Mouse (Mus musculus) A20 (cell line): ENCODE results near the gene Ei24.

Experiments used
- DNase-seq: peaks from one replicate; pipeline ENCODE4 v3.0.0-alpha.2; 2011; ENCODE audit warnings: low read depth, low spot score

The Ei24 gene

DNA sequence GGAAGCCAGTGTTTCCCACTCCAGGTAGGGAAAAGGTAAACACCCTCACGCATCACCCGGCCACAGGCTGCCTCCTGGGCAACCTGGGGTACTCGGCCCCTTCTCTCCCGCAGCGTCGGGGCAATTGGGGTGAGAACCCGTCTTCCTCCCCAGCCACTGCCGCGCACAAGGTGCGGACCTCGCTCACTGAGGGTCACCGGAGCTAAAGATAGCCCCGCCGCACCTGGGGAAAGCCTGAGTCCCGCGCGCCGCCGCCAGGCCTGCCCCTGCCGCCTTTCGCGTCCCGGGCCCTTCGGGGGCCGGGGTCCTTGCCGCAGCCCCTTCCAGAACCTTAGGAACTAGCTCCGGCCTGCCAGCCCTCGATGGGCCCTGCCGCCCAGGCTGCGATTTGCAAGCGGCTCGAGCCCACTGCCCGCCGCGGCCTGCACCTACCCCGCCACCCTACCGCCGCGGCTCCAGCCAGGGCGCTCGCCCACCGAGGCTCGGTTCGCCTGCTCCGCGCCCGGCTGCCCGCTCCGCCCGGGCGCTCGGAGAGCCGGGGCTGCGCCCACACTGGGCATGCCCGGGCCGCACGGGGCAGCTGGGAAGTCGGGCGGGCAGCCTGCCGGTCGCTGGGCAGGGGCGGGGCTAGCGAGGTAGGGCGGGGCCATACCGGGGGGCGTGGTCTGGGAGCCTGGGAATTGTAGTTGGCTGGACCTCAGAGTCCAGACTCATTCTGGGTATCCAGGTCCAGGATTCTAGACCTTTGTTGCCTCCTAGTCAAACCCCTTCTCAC, at the start of gene Ei24:
Gene Ei24 (minus strand): TSS at position 613 of the 775 bp plus-strand sequence.
- DNase-seq, result peak; percentile 78

DNA sequence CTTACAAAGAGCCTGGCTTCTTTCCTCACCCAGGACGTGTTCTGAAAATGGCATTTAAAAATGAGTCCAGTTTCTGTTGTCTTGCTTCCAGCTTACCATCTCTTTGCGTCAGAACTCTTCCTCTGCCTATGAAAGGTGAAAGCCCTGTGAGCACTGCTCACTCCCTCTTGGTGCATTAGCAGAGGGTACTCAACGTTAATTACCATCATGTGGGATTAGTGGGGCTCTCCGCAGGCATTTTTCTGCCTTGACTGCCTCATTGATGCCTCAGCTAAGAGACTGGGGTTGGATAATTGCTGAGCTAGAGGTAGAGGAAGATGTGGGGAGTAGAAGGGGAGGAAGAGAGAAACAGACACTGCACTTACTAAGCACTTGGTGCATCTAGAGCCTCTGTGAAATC, 49.2 kb upstream of the Ei24 start:
- DNase-seq, result no peak

GRCm38 (mm10) chr9:36833914-36834313, 36.7 kb upstream of the Ei24 start:
- DNase-seq, result no peak

GRCm38 (mm10) chr9:36833043-36833881, 36.1 kb upstream of the Ei24 start:
- no peak for DNase-seq

DNA sequence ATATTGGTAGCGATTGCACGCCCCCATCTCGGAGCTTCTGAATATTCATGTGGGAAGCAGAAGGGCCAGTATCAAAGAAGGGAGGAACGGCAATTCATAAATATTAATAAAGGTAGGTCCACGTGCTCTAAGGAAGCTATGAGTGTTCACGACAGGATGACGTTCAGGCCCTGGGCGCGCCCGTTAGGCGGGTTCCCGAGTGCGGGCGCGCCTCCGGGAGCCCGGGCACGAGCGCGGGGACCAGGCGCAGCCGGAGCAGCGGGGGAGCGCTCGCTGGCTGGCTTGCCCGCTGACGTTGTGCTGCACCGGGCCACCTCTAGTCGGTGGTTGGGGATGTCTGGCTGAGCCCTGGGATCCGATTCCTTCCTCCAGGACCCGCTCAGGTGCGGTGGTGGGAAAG, 35.3 kb upstream of the Ei24 start:
- no peak for DNase-seq

DNA sequence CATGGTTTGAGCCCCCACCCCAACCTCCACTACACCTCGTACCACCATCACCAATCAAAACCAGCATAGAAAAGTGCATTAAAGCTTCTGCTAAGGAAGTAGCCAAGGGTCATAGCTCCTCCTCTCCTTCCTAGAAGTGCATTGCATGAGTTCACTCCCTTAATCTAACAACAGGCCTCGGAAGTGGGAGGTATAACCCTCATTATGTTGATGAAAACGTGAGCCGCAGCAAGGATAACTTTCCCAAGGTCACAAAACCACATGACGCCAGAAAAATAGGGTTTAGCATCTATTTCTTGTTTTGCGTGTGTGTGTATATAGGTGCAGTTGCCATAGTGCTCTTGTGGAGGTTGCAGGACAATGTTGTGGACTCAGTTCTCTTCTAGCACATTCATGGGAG, 34.2 kb upstream of the Ei24 start:
- no peak for DNase-seq

- DNase-seq, result no peak
These were observed 29.6 kb upstream of the Ei24 start for GRCm38 (mm10) chr9:36826612-36827363.

DNA sequence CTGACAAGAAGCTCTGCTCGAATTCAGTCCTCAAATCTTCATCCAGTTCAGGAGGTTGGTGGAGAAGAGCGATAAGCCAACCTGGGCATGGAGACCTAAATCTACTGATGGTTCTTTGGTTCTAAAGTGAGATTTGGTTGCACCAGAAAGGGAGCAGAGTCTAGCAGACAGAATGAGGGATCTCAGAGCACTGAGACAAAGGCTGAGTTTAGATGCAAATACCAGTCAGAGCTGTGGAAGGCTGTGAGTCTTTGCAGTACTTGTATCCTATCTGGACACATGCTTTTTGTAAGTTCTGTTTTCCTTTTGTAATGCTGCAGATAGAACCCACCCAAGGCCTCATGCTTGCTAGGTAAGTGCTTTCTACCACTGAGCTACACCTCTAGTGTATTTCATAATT, 24.8 kb upstream of the Ei24 start:
- DNase-seq, result no peak

- DNase-seq, result no peak
These were observed 24.4 kb upstream of the Ei24 start, which contains the start of gene Fez1 for GRCm38 (mm10) chr9:36821644-36822000. TSS of gene Fez1 (plus strand) at chr9:36821864.

GRCm38 (mm10) chr9:36820969-36821643, 23.9 kb upstream of the Ei24 start:
- no peak for DNase-seq

GRCm38 (mm10) chr9:36818905-36819304, 21.7 kb upstream of the Ei24 start:
- DNase-seq, result no peak

- peak; percentile 16 for DNase-seq
These were observed 17.3 kb upstream of the Ei24 start for GRCm38 (mm10) chr9:36814486-36814885.

GRCm38 (mm10) chr9:36808126-36808785, 11.1 kb upstream of the Ei24 start:
- no peak for DNase-seq

- DNase-seq, result no peak
These were observed 8.2 kb upstream of the Ei24 start for GRCm38 (mm10) chr9:36805256-36805975.

DNA sequence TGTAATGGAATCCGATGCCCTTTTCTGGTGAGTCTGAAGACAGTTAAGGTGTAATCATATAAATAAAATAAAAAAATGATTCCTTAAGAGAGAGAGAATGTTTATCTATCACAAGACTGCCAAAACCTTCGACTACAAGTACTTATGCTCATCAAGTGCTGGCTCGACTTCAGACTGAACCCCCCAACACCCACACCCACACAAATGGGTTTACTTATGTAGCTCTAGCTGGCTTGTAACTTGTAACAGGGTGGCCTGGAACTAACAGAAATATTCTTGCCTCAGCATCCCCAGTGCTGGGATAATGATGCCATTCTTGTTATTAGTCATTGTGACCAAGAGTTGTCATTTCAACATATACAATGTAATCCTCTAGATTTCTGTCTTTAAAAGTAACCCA, 6.7 kb upstream of the Ei24 start:
- no peak for DNase-seq

GRCm38 (mm10) chr9:36803386-36803785, 6.2 kb upstream of the Ei24 start:
- no peak for DNase-seq

DNA sequence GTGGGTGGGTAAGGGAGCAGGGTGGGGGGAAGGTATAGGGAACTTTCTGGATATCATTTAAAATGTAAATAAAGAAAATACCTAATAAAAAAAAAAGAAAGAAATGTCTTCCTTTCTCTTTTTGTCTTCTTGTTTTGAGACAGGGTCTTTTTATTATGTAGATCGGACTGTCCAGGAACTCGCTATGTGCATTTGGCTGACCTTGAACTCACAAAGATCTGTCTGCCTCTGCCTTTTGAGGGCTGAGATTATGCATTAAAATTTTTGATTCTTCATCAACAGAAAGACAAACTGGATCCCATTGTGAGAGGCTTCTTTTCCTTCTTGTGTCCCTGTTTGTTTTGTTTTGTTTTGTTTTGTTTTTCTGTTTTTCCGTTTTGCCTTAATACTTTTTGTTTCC, 5.8 kb upstream of the Ei24 start:
- DNase-seq, result no peak

GRCm38 (mm10) chr9:36801961-36802360, 4.8 kb upstream of the Ei24 start:
- DNase-seq, result no peak

DNA sequence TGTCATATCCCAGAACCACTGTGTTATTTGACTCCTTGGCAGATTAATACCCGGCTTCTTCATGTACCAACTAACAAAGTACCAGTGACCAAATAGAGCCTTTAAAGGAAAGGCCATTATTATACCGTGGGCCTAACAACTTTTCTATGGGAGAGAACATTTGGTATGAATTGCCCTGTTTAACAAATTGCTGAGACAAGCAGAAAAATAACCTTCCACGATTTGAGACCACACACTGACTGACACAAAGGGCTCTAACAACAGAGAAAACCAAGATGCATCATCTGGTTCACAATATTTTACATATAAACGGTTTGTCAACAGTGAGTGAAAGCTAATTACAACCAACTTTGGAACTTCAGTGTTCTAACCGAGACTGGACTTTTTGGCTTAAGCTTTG, 969 bp downstream of the Ei24 start:
- DNase-seq, result no peak

- DNase-seq, result no peak
These were observed 1.6 kb downstream of the Ei24 start for GRCm38 (mm10) chr9:36795556-36795955.
